Mouse (Mus musculus) intestine, embryonic 15.5 days (tissue): ENCODE results near the gene Ube3b. TPM values are rescaled to one million over a fixed set of nuclear protein-coding genes. Genes with fewer than 3 reads are reported as not detected.

Experiments
- ATAC-seq: fragments of 200-750 bp; cut with Nextera tagmentation; 2 replicates; pipeline ENCODE4 v1.8.0; 2017; ENCODE audit warnings: moderate TSS enrichment, moderate library complexity
- H3K27ac ChIP-seq: fragments of 300-500 bp; sonication (generic); 2 replicates; pipeline ENCODE4 v1.5.1; 2015; ENCODE audit warnings: mild to moderate bottlenecking, inconsistent platforms
- H3K27me3 ChIP-seq: fragments of 300-500 bp; sonication (generic); replicated peaks from 2 replicates; pipeline ENCODE4 v1.6.1; 2015; ENCODE audit warnings: inconsistent platforms
- H3K36me3 ChIP-seq: fragments of 300-500 bp; sonication (generic); 2 replicates; pipeline ENCODE4 v1.6.1; 2015; ENCODE audit warnings: inconsistent platforms
- H3K4me1 ChIP-seq: fragments of 300-500 bp; sonication (generic); replicated peaks from 2 replicates; pipeline ENCODE4 v1.6.1; 2015; ENCODE audit warnings: inconsistent platforms
- H3K4me2 ChIP-seq: fragments of 300-500 bp; sonication (generic); replicated peaks from 2 replicates; pipeline ENCODE4 v1.6.1; 2015; ENCODE audit warnings: mild to moderate bottlenecking, inconsistent platforms
- H3K4me3 ChIP-seq: fragments of 300-500 bp; sonication (generic); replicated peaks from 2 replicates; pipeline ENCODE4 v1.5.1; 2015; ENCODE audit warnings: inconsistent platforms
- H3K9ac ChIP-seq: fragments of 300-500 bp; sonication (generic); 2 replicates; pipeline ENCODE4 v1.6.1; 2015; ENCODE audit warnings: inconsistent platforms
- H3K9me3 ChIP-seq: fragments of 300-500 bp; sonication (generic); 2 replicates; pipeline ENCODE4 v1.6.1; 2016; ENCODE audit warnings: inconsistent platforms
- WGBS: fragments of 180-500 bp; shearing (Covaris S2); methylation state at CpG from one replicate; pipeline ENCODE4 v1.1.7; 2015; 5-methylcytosine and 5-hydroxymethylcytosine counted together
- polyA plus RNA-seq: library from polyadenylated mRNA; unstranded; fragments of >200 nt; fragmentation: Nextera tagmentation; extraction: Ambion mirVana; gene quantifications from 2 replicates; pipeline ENCODE4 v1.2.1, GENCODE M21; 2015

The Ube3b gene
- polyA plus RNA-seq, 1 experiment from 2014 or later, result 35.7 TPM

DNA sequence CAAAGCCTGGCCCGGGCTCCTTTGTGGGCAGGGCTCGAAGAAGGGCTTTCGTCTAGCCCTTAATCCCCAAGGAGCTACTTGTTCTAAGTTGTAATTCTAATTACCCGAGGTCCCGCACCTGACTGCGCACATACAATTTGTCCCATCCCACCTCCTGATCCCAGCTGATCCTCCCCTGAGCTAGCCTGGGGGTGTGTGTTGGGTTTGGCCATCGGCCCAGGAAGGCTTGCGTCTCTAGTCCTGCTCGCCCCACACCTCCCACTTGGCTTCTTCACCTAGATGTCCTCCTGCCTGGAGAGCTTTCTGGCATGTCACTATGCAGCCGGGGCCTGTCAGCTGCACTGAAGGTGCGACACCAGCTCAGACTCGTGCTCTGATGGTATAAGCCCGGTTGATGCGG is 55.2 kb downstream of the Ube3b start:
- H3K27ac ChIP-seq, result no peak overlapping the region
- no peak overlapping the region for H3K4me3 ChIP-seq
- 94% methylated on average over 14 of the region's 14 CpGs for WGBS
- no peak overlapping the region for H3K9ac ChIP-seq
- H3K27me3 ChIP-seq, result no peaks in the 10 kb centered on the region
- H3K9me3 ChIP-seq, result no peaks in the 10 kb centered on the region
- H3K36me3 ChIP-seq, result peaks cover 13% of the 10 kb centered on the region
- H3K4me1 ChIP-seq, result no peaks in the 10 kb centered on the region
- no peak overlapping the region for H3K4me2 ChIP-seq
- ATAC-seq, result no peak

- ATAC-seq, result peak; percentile 99
- under 1% methylated on average over 43 of the region's 43 CpGs for whole genome bisulfite sequencing
- H3K4me3 ChIP-seq, result peak within 1 kb of the TSS; percentile 86
- no peaks in the 10 kb centered on the region for H3K9me3 ChIP-seq
- 0 out of 2 replicates have a peak, but pooled peaks cover 16% of the 10 kb centered on the region for H3K36me3 ChIP-seq
- no peaks in the 10 kb centered on the region for H3K27me3 ChIP-seq
- H3K27ac ChIP-seq, result peak within 1 kb of the TSS; percentile 72
- peak within 1 kb of the TSS; percentile 86 for H3K4me2 ChIP-seq
- H3K4me1 ChIP-seq, result peaks cover 18% of the 10 kb centered on the region
- peak within 1 kb of the TSS; percentile 80 for H3K9ac ChIP-seq
Measured at GRCm38 (mm10) chr5:114443566-114444367, 63.4 kb downstream of the Ube3b start, which contains the start of the genes Mmab and Mvk. TSS of gene Mmab (minus strand) at chr5:114444060. TSS of gene Mvk (plus strand) at chr5:114444269.

GRCm38 (mm10) chr5:114444368-114444692 is 63.9 kb downstream of the Ube3b start:
- Histone ChIP-seq H3K27ac (peak overlapping the region; percentile 61), H3K9ac (peak overlapping the region; percentile 80), H3K27me3 (no peaks in the 10 kb centered on the region), H3K4me3 (peak overlapping the region; percentile 86), H3K4me1 (peaks cover 19% of the 10 kb centered on the region), H3K4me2 (peak overlapping the region; percentile 86), H3K36me3 (0 out of 2 replicates have a peak, but pooled peaks cover 16% of the 10 kb centered on the region), H3K9me3 (no peaks in the 10 kb centered on the region)
- under 1% methylated on average over 21 of the region's 21 CpGs for WGBS
- no peak for ATAC-seq

- H3K27ac ChIP-seq, result no peak overlapping the region
- H3K4me3 ChIP-seq, result no peak overlapping the region
- no peaks in the 10 kb centered on the region for H3K27me3 ChIP-seq
- H3K9ac ChIP-seq, result no peak overlapping the region
- ATAC-seq, result peak; percentile 27; the same call in 1 of the 2 replicates
- 59% methylated on average over 4 of the region's 4 CpGs for WGBS
- H3K4me1 ChIP-seq, result peaks cover 15% of the 10 kb centered on the region
- H3K36me3 ChIP-seq, result peaks cover 37% of the 10 kb centered on the region
- no peak overlapping the region for H3K4me2 ChIP-seq
- H3K9me3 ChIP-seq, result no peaks in the 10 kb centered on the region
Measured at GRCm38 (mm10) chr5:114449011-114449410, 68.6 kb downstream of the Ube3b start.

DNA sequence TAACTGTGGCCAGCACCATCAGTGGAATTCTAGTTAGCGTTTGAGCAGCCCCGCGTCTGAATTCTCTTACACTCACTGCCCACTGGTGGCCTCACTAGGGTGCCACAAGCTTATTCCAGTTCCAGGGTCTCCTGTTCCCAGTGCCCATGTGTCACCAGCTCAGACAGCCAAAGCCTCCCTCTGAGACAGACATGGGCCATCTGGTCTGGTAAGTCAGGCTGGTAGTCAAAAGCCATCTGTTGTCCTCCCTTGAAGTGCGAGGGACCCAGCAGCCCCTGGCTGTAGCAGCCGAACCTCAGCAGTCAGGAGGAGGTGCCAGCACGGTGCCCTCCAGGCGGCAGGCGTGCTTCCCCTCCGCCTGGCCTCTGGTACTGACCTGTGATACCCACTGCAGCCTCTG is 75.9 kb downstream of the Ube3b start:
- Histone ChIP-seq H3K36me3 (peaks cover 10% of the 10 kb centered on the region), H3K9me3 (no peaks in the 10 kb centered on the region), H3K4me2 (no peak overlapping the region), H3K27me3 (no peaks in the 10 kb centered on the region), H3K27ac (no peak overlapping the region), H3K4me1 (peaks cover 9% of the 10 kb centered on the region), H3K4me3 (no peak overlapping the region), H3K9ac (no peak overlapping the region)
- 73% methylated on average over 9 of the region's 9 CpGs for WGBS
- ATAC-seq, result no peak

- no peak for ATAC-seq
- H3K9me3 ChIP-seq, result no peaks in the 10 kb centered on the region
- 81% methylated on average over 16 of the region's 16 CpGs for WGBS
- no peak overlapping the region for H3K9ac ChIP-seq
- H3K27ac ChIP-seq, result no peak overlapping the region
- no peak overlapping the region for H3K4me2 ChIP-seq
- H3K27me3 ChIP-seq, result no peaks in the 10 kb centered on the region
- peaks cover 12% of the 10 kb centered on the region for H3K4me1 ChIP-seq
- peaks cover 4% of the 10 kb centered on the region for H3K36me3 ChIP-seq
- H3K4me3 ChIP-seq, result no peak overlapping the region
Measured at GRCm38 (mm10) chr5:114456995-114457605, 76.7 kb downstream of the Ube3b start.

GRCm38 (mm10) chr5:114461238-114461637 is 80.8 kb downstream of the Ube3b start:
- Histone ChIP-seq H3K4me2 (no peak overlapping the region), H3K36me3 (no peaks in the 10 kb centered on the region), H3K4me1 (peaks cover 28% of the 10 kb centered on the region), H3K27me3 (no peaks in the 10 kb centered on the region), H3K27ac (0 out of 2 replicates have a peak overlapping the region, but pooled peaks have one; percentile 7), H3K9me3 (no peaks in the 10 kb centered on the region), H3K4me3 (no peak overlapping the region), H3K9ac (no peak overlapping the region)
- 6% methylated on average over 7 of the region's 7 CpGs for WGBS
- peak; percentile 70 for ATAC-seq

GRCm38 (mm10) chr5:114462067-114463040 is 81.9 kb downstream of the Ube3b start:
- Histone ChIP-seq H3K9ac (no peak overlapping the region), H3K4me3 (no peak overlapping the region), H3K27ac (no peak overlapping the region), H3K4me2 (no peak overlapping the region), H3K9me3 (no peaks in the 10 kb centered on the region), H3K4me1 (peaks cover 34% of the 10 kb centered on the region), H3K27me3 (no peaks in the 10 kb centered on the region), H3K36me3 (no peaks in the 10 kb centered on the region)
- WGBS, result 83% methylated on average over 24 of the region's 24 CpGs
- ATAC-seq, result no peak

DNA sequence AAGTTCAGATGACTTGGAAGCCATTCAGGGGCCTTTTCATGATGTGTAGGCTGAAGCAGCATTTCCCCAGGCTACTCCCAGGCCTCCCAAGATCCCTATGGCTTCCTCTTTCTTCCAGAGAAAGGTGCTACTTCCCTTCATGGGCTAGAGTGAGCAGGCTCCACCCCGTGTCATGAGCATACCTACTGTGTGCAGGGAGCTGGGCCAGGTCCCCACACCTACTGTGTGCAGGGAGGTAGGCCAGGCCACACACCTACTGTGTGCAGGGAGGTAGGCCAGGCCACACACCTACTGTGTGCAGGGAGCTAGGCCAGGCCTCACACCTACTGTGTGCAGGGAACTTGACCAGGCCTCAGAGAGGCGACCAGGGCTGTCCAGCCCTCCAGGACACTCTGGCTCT is 84.2 kb downstream of the Ube3b start:
- WGBS, result 77% methylated on average over 2 of the region's 2 CpGs
- H3K9me3 ChIP-seq, result no peaks in the 10 kb centered on the region
- no peak overlapping the region for H3K27ac ChIP-seq
- H3K9ac ChIP-seq, result no peak overlapping the region
- H3K4me3 ChIP-seq, result no peak overlapping the region
- H3K36me3 ChIP-seq, result no peaks in the 10 kb centered on the region
- H3K27me3 ChIP-seq, result no peaks in the 10 kb centered on the region
- no peak for ATAC-seq
- peaks cover 37% of the 10 kb centered on the region for H3K4me1 ChIP-seq
- H3K4me2 ChIP-seq, result no peak overlapping the region

DNA sequence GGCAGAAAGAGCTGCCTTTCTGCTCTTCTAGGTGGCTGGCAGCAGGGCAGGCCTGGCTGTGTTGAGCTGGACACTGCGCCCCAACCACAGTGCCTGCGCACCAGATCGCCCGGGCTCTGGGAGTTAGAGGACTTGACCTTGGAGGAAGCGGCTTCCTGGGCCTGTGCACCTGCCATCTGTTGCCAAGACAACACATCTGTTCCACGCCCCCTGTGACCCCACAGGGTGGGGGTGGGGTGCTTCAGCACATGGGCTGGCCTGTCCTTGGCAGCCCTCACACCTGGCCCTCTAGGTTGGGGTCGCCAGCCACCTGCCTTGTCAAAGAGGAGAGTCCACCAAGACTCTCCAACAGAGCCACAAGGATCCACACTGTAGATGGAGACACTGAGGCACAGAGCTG is 85.2 kb downstream of the Ube3b start:
- Histone ChIP-seq H3K9ac (no peak overlapping the region), H3K27ac (no peak overlapping the region), H3K36me3 (no peaks in the 10 kb centered on the region), H3K4me2 (no peak overlapping the region), H3K4me1 (peaks cover 37% of the 10 kb centered on the region), H3K4me3 (no peak overlapping the region), H3K9me3 (no peaks in the 10 kb centered on the region), H3K27me3 (no peaks in the 10 kb centered on the region)
- ATAC-seq, result no peak
- 67% methylated on average over 7 of the region's 7 CpGs for WGBS

GRCm38 (mm10) chr5:114467019-114467418 is 86.6 kb downstream of the Ube3b start:
- Histone ChIP-seq H3K9me3 (no peaks in the 10 kb centered on the region), H3K4me1 (peaks cover 28% of the 10 kb centered on the region), H3K36me3 (no peaks in the 10 kb centered on the region), H3K27me3 (no peaks in the 10 kb centered on the region), H3K9ac (0 out of 2 replicates have a peak overlapping the region, but pooled peaks have one; percentile 18), H3K4me3 (peak overlapping the region; percentile 21), H3K4me2 (peak overlapping the region; percentile 59), H3K27ac (peak overlapping the region; percentile 81)
- WGBS, result 4% methylated on average over 11 of the region's 11 CpGs
- peak; percentile 54 for ATAC-seq

GRCm38 (mm10) chr5:114467430-114467829 is 87.0 kb downstream of the Ube3b start:
- WGBS, result 4% methylated on average over 12 of the region's 13 CpGs
- ATAC-seq, result peak; percentile 83
- H3K9me3 ChIP-seq, result no peaks in the 10 kb centered on the region

More at GRCm38 (mm10) chr5:114467430-114467829, 87.0 kb downstream of the Ube3b start:
- Histone ChIP-seq H3K36me3 (no peaks in the 10 kb centered on the region), H3K4me2 (peak overlapping the region; percentile 59), H3K4me1 (peaks cover 28% of the 10 kb centered on the region), H3K9ac (peak overlapping the region; percentile 26; the same call in 1 of the 2 replicates), H3K4me3 (peak overlapping the region; percentile 21), H3K27me3 (no peaks in the 10 kb centered on the region), H3K27ac (peak overlapping the region; percentile 81)
